Mouse (Mus musculus) adrenal gland (tissue): ENCODE data around the gene Ifi27l2b.
"Not testable (repeated sequence)": the region's sequence is repeated elsewhere in the genome, so short reads cannot be mapped to it uniquely, and the experiment has no call there.

Experiments
- intact Hi-C: fragments of 180-260 bp; cut with DNase I; formaldehyde crosslinking; loops from one replicate; pipeline ENCODE4 v1.15.1; 2025
- long read RNA-seq, 2 experiments: library from polyadenylated mRNA; unstranded; transcript quantifications; one replicate each; pipeline ENCODE4 v2.0.0; 2020; ENCODE audit warnings: borderline replicate concordance in 1 of 2; ENCODE audit not compliant: insufficient replicate concordance in 1 of 2

The Ifi27l2b gene
- long read RNA-seq, experiment 1: 0 reads
- long read RNA-seq, experiment 2, partial matches to known transcripts: 0 of 1 reads
- long read RNA-seq, experiment 2, other reads (novel, unspliced or antisense): 0 of 1 reads

DNA sequence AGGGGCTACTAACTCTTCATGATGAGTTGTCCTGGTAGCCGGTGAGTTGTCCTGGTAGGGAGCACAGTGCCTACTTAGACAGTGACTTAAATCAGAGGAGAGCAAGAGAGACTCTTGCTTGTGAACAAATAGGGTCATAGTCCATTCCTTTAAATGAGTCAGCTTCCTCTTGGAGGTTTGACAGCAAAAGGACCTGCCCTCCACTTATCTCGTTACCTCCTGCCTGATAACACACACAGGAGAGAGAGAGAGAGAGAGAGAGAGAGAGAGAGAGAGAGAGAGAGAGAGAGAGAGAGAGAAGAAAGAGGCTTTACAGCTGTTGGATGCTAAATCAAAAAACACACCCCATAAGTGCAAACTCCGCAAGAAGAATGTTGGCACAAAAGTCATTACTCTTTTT lies at the start of gene Ifi27l2b:
TSS of gene Ifi27l2b (minus strand) at position 84 of the 400 bp plus-strand sequence.
- intact Hi-C loops: no loop called here

- intact Hi-C loops: no loop called here
Observed at GRCm38 (mm10) chr12:103504402-103504801, 47.4 kb upstream of the Ifi27l2b start.

DNA sequence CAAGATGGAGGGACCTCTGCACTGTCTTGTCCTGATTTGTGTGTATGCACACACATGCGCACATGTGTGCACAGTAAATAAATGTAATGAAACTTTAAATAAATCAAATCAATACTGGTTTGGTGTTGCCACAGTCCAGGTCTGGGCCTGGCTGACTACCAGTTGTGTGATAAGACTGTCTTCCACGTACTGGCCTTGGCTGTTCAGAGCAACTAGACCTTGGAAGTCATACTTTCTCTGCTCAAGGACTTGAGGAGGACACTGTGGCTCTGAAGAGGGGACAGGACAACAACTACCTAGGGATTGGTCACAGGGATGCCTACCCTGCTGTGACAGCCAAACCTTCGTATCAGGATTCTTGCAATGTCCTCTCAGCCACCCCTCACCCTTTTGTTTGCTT lies 46.3 kb upstream of the Ifi27l2b start:
- intact Hi-C loops: no loop called here

- intact Hi-C loops: loop anchor here (5.0 kb wide), 1 partner anchor 143 kb away; no protein-coding TSS in a partner anchor
Observed at GRCm38 (mm10) chr12:103499261-103499660, 42.2 kb upstream of the Ifi27l2b start.

DNA sequence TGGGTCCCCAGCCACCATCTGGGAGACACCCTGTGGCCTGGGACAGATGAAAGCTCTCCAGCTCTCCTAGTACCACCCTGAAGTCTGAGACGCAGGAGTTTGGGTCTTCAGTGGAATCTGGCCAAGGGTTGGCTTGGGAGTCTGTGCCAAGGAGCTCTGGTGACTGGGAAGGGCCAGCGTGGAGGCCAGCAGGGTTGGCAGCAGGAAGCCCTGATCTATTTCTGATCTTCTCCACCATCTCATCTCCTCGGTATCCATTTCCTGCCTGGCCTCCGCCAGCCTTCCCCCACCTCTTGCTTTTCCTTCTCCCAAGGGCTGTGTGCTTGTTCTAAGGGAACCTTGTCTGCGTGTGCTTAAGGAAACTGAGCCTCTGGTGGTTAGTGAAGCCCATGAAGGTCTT lies 41.7 kb upstream of the Ifi27l2b start:
- intact Hi-C loops: loop anchor here (5.0 kb wide), 1 partner anchor 144 kb away; no protein-coding TSS in a partner anchor

DNA sequence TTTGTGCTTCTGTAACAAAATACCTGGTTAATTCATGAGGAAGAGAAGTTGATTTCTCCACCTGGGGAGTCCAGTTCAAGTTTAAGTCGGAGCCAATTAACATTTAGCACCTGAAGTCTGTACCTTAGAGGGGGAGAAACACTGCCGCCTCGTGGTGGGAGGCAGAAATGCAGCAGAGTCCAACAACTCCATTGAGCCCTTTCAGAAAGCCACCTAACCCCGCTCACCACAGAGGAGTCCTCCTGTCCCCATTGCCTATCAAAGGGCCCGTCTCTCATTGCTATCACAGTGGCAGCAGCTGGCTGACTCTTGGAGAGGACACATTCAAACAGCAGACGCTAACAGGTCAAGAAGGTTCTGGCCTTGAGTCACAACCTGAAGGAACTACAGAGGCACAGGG lies 37.5 kb upstream of the Ifi27l2b start:
- intact Hi-C loops: no loop called here

- intact Hi-C loops: loop anchor here (1.0 kb wide), 1 partner anchor 66 kb away; no protein-coding TSS in a partner anchor
Observed at GRCm38 (mm10) chr12:103492767-103493166, 35.7 kb upstream of the Ifi27l2b start.

DNA sequence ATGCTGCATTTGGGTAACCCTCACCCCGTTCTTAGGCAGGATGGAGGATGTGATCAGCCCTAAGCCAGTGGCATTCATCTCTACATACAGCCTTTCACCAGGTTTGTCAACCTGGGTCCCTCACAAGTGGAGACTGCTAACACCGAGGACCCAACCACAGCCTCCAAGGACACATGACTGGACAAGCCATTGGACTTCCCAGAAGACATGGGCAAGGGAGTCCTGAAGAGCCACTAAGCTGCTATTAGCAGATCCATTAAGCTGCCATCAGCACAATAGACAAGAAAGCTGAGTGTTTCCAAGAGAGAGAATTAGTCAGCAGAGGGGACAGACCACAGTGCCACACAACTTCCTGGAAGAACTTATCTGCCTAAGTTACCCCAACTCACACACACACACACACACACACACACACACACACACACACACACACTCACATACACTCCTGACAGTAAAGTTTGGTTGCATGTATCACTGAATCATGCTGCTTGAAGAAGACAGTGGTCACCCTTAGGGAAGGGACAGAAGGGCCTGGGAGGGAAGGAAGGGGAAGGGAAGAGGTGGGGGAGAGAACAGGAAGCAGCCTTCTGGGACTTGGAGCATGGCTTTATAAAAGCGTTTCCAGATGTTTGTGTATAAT lies 34.2 kb upstream of the Ifi27l2b start:
- intact Hi-C loops: no loop called here

- intact Hi-C loops: no loop called here
Observed at GRCm38 (mm10) chr12:103487750-103488149, 30.7 kb upstream of the Ifi27l2b start.

- intact Hi-C loops: no loop called here
Observed at GRCm38 (mm10) chr12:103487276-103487675, 30.3 kb upstream of the Ifi27l2b start.

DNA sequence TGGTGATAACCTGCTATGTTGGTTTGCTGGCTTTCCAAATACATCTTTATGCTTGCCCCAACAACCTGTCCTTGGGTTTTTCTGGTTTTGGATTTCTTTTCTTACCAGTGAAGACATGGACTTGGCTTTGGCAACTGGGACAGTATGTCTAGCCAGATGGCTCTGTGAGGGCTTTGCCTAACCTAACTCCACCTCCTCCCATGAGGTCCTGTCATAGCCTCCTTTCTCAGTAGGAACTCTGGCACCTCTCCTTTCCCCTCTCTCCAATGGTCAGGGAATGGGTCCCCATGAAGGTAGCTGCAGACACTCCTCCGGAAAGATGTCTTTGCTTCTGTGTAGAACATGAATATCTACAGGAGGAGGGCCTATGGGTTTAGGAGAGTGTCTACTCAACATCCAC lies 29.7 kb upstream of the Ifi27l2b start:
- intact Hi-C loops: no loop called here

GRCm38 (mm10) chr12:103484200-103484972 lies 27.4 kb upstream of the Ifi27l2b start:
- intact Hi-C loops: not testable (repeated sequence)

- intact Hi-C loops: no loop called here
Observed at GRCm38 (mm10) chr12:103482781-103483180, 25.8 kb upstream of the Ifi27l2b start.

GRCm38 (mm10) chr12:103481671-103482070 lies 24.6 kb upstream of the Ifi27l2b start:
- intact Hi-C loops: no loop called here

- intact Hi-C loops: no loop called here
Observed at GRCm38 (mm10) chr12:103477461-103478015, 20.5 kb upstream of the Ifi27l2b start.

GRCm38 (mm10) chr12:103476779-103477389 lies 19.9 kb upstream of the Ifi27l2b start:
- intact Hi-C loops: no loop called here

- intact Hi-C loops: no loop called here
Observed at GRCm38 (mm10) chr12:103474481-103474880, 17.5 kb upstream of the Ifi27l2b start.

GRCm38 (mm10) chr12:103456727-103457126 lies 296 bp downstream of the Ifi27l2b start:
- intact Hi-C loops: not testable (repeated sequence)

DNA sequence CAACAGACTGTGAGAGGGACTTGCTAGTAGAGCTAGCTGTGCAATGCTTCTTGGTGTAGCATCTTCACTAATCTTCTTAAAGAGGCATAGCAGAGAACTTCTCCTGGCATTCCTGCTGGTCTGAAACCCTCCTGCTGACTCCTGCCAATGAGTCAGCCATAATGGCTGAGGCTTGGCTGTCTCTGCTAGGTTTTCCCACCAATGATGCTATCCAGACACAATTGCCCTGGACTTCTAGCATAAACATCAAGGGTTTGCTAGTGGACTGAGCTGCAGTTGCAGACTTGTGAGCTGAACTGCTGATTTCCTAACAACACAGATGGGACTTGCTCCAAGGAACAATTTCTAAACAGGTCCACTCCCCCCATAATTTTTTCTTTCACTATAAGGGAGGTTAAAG lies 3.7 kb downstream of the Ifi27l2b start:
- intact Hi-C loops: no loop called here

GRCm38 (mm10) chr12:103445060-103445459 lies 12.0 kb downstream of the Ifi27l2b start:
- intact Hi-C loops: no loop called here

DNA sequence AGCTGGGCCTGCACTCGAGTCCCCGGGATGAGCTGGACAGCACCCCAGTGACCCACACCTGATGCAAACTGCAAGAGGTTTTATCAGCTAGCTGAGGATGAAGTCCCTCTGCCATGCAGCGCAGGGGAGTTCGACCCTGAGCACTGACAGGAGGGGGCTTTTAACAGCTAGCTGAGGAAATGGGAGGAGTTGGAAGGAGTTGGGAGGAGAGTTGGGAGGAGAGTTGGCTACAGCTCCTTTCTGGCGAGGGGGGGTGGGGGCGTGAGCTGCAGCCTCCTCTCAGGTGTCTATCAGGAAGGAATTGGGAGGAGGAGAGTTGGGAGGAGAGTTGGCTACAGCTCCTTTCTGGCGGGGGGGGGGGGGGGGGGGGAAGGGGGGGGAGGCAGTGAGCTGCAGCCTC lies 12.8 kb downstream of the Ifi27l2b start:
- intact Hi-C loops: not testable (repeated sequence)

GRCm38 (mm10) chr12:103443524-103443923 lies 13.5 kb downstream of the Ifi27l2b start, which contains the start of gene Ifi27l2a:
Gene Ifi27l2a, minus strand, starts transcription at chr12:103443680.
- intact Hi-C loops: no loop called here
